Mouse (Mus musculus): ENCODE results near the gene Hoxb5. TPM values are rescaled to one million over a fixed set of nuclear protein-coding genes. Genes with fewer than 3 reads are reported as not detected.
A peak's percentile ranks its signal among the peaks of the same experiment; 100 is the strongest.

Gene Hoxb5
- total RNA-seq, 2 experiments from 2014 or later: not detected

DNA sequence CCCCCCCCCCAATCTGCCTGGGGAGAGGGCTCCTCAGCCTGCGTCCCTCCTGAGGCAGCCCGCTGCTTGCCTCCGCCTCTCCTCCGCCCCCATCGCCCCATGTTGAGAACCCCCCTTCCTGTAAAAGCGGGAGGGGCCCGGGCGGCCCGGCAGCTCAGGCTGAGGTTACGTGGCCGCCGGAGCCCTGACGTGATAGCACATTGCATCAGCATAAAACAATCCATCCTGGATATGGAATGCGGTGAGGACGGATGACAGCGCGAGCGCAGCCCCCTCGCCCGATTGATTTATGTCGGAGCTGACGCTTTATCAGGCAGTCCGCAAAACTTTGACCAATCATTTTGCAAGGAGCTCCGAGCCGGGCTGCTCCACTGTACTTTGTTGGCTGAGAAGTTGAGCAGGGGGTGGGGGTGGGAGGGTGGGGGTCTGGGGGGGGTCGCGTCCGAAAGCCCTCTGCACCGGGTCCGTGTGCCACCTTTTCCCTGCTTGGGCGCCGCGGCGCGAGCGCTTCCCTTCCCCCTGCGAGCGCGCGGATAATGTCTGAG lies 32.1 kb upstream of the Hoxb5 start, which contains the start of gene Hoxb9:
Gene Hoxb9 (plus strand): TSS at position 462 of the 545 bp plus-strand sequence.
- intact Hi-C loops (cut with DNase I): no loop called here
- no peak for DNase-seq (ENCODE audit: low spot score in 2 of 2)

DNA sequence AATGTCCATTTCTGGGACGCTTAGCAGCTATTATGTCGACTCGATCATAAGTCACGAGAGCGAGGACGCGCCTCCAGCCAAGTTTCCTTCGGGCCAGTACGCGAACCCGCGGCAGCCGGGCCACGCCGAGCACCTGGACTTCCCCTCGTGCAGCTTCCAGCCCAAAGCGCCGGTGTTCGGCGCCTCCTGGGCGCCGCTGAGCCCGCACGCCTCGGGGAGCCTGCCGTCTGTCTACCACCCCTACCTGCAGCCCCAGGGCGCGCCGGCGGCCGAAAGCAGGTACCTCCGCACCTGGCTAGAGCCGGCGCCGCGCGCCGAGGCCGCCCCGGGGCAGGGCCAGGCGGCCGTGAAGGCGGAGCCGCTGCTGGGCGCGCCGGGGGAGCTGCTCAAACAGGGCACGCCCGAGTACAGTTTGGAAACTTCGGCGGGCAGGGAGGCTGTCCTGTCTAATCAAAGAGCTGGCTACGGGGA lies 31.6 kb upstream of the Hoxb5 start:
- DNase-seq (ENCODE audit: low spot score in 2 of 2): no peak
- intact Hi-C loops (cut with DNase I): no loop called here

- intact Hi-C loops (cut with DNase I): no loop called here
- no peak for DNase-seq (ENCODE audit: low spot score in 2 of 2)
Observed at GRCm38 (mm10) chr11:96272024-96272921, 30.9 kb upstream of the Hoxb5 start.

GRCm38 (mm10) chr11:96274428-96274827 lies 28.7 kb upstream of the Hoxb5 start:
- DNase-seq (ENCODE audit: low spot score in 2 of 2): no peak
- intact Hi-C loops (cut with DNase I): no loop called here

- no peak for DNase-seq (ENCODE audit: low spot score in 2 of 2)
- intact Hi-C loops (cut with DNase I): loop anchor here (2.0 to 5.0 kb wide), 4 partner anchors 277 to 461 kb away; no protein-coding TSS in a partner anchor
Observed at GRCm38 (mm10) chr11:96275896-96276295, 27.2 kb upstream of the Hoxb5 start.

DNA sequence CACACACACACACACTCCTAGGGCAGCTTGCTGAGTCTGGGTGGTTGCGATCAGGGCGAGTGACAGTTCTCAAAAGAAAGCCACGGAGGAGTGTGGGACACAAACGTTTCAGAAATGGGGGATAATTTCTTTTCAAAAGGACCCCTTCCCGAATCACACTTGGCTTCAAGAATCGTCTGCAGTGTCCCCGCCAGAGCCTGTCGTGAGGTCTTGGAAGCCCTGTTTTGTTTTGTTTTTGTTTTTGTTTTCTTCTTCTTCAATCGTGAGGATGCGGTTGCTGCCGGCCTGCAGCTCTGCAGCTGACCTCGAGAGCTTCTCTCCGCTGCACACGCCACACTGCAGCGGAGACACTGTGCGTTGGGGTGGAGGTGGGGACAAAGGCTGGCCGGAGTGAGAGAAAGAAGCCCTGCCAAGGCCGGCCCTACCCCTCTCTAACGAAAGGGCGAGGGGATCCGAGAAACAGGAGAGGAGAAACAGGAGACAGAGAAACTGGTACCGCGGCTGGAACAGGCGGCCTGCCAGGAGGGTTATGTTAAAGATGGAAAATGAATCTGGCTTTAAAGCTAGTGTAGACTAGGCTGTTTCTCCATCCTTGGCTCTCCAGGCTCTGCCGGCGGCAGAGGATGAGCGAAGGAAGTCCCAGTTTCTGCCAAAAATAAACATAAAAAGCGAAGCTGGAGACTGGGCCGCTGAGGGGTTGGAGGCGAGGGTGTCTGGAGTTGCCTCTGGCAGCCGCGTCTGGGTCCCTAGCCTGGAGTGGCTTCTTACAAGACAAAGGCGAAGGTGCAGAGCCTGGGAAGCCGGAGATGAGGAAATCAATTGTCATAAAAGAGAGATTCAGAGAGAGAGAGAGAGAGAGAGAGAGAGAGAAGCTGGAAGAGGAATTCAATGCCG lies 25.7 kb upstream of the Hoxb5 start:
- intact Hi-C loops (cut with DNase I): loop anchor here (2.0 to 5.0 kb wide), 6 partner anchors 275 to 583 kb away; partner anchors contain the start of gene Snx11
- no peak for DNase-seq (ENCODE audit: low spot score in 2 of 2)

- intact Hi-C loops (cut with DNase I): loop anchor here (2.0 to 5.0 kb wide), 5 partner anchors 344 to 582 kb away; partner anchors contain the start of gene Snx11
- no peak for DNase-seq (ENCODE audit: low spot score in 2 of 2)
Observed at GRCm38 (mm10) chr11:96278324-96278723, 24.8 kb upstream of the Hoxb5 start.

DNA sequence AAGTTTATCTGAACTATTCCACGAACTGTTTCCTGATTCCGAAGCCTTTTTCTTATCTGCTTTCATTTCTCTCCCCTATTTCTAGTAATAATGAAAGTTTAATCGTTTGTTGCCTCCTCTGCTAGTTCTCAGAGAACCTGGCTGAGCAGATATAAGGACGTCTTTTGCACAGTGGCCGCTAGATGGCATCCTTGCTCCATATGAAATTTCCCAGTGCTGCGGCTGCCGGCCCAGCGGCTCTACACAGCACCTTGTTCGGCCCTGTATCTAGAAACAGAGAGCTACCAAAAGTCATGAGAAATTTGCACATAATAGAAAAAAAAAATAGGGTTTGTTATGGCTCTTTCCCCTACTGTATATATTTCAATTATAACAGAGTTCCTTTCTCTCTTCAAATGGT lies 24.4 kb upstream of the Hoxb5 start:
- peak; percentile 79 to 81 for DNase-seq (ENCODE audit: low spot score in 2 of 2)
- intact Hi-C loops (cut with DNase I): loop anchor here (2.0 to 5.0 kb wide), 5 partner anchors 344 to 582 kb away; partner anchors contain the start of gene Snx11

DNA sequence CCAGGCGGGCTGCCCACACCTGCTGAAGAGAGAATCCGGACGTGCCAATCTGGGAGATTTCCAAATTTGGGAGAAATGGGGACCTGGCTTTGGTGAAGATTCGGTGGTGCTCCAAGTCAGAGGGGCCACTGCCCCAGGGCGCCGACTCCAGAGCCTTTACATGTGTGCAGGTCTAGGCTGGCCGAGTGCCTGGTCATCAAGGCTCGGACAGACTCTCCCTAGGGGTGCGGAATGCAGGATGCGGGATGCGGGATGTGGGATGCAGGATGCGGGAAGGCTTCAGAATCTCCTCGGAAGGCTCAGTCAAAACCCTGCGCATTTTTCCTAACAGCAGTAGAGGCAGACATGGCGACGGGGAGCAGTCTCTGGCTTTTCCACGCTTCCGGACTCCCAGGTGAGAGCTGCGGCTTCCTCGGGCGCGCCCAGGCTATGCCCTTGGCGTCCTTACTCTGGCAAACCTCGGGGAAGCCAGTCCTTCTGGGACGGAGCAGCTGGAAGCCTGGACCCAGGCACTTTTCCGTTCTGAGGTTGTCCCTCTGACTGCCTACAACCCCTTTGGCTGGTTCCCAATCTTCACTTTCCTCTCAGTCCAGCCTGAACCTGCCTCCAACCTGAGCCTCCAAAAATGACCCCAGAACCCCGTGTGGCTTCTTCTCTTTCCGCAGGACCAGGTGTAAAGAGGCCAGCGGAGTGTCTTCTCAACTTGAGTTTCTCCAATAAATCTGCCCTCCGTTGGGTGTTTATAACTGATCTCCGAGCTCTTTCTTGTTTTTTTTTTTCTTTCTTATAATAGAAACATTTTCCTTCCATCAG lies 23.5 kb upstream of the Hoxb5 start:
- no peak for DNase-seq (ENCODE audit: low spot score in 2 of 2)
- intact Hi-C loops (cut with DNase I): loop anchor here (2.0 to 5.0 kb wide), 5 partner anchors 343 to 581 kb away; partner anchors contain the start of gene Snx11

DNA sequence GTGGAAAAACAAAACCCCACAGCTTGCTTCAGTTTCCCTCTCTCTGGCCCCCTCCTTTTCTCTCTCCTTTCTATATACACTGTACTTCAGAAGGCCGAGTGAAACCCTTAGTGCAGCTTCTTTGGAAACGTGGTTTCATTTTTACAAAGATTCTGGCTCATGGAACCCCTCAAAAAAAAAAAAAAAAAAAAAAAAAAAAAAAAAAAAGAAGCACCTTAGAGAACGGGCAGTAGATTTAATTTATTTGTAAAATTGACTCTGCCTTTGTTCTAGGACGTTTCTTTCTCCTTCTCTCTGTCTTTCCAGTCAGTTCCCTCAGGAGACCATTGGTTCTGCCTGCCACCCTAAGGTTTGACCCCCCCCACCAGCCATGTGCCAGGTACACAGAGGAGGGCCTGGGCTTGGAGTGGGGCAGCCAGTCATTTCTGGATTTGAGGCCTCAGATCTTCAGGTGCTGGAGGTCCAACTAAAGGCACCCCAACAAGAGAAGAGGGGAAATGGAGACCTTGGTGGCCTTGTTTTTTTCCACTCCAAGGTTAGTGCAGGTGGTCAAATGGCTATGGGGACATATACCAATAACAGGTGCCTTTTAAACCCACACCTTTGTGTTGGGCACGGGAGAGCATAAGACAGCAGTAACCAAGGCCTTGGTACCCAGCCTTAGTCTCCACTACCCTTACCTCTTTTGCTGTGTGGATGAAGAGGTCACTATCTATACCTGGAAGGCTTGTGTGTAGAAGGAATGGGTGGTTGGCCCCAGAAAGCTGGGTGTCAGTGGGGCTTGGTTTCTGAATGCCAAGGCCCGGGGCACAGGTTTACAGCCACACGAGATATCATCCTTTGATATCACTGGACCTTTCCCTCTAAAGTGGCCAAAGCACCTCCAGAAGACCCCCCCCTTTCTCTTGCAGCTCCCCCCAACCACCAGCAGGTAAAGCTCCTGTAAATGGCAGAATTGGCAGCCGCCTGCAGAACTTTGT lies 22.4 kb upstream of the Hoxb5 start:
- intact Hi-C loops (cut with DNase I): no loop called here
- no peak for DNase-seq (ENCODE audit: low spot score in 2 of 2)

GRCm38 (mm10) chr11:96281396-96281795 lies 21.7 kb upstream of the Hoxb5 start:
- no peak for DNase-seq (ENCODE audit: low spot score in 2 of 2)
- intact Hi-C loops (cut with DNase I): no loop called here

GRCm38 (mm10) chr11:96281855-96282570 lies 21.1 kb upstream of the Hoxb5 start, which contains the start of gene Hoxb8:
Hoxb8 (plus strand) TSS chr11:96281905.
- DNase-seq (ENCODE audit: low spot score in 2 of 2): no peak
- intact Hi-C loops (cut with DNase I): no loop called here

DNA sequence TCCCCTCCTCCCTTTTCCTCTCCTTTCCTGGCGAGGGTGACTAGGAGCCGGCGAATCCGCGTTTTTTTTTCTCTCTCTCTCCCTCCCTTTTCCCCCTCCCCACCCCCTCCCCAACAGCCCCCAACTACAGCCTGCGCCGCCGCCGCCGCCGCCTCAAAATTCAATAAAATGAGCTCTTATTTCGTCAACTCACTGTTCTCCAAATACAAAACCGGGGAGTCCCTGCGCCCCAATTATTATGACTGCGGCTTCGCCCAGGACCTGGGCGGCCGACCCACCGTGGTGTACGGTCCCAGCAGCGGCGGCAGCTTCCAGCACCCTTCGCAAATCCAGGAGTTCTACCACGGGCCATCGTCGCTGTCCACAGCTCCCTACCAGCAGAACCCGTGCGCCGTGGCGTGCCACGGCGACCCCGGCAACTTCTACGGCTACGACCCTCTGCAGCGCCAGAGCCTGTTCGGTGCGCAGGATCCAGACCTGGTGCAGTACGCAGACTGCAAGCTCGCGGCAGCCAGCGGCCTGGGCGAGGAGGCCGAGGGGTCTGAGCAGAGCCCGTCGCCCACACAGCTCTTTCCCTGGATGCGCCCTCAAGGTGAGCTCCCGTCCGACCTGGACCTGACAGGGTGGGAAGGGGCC lies 20.2 kb upstream of the Hoxb5 start:
- no peak for DNase-seq (ENCODE audit: low spot score in 2 of 2)
- intact Hi-C loops (cut with DNase I): no loop called here

DNA sequence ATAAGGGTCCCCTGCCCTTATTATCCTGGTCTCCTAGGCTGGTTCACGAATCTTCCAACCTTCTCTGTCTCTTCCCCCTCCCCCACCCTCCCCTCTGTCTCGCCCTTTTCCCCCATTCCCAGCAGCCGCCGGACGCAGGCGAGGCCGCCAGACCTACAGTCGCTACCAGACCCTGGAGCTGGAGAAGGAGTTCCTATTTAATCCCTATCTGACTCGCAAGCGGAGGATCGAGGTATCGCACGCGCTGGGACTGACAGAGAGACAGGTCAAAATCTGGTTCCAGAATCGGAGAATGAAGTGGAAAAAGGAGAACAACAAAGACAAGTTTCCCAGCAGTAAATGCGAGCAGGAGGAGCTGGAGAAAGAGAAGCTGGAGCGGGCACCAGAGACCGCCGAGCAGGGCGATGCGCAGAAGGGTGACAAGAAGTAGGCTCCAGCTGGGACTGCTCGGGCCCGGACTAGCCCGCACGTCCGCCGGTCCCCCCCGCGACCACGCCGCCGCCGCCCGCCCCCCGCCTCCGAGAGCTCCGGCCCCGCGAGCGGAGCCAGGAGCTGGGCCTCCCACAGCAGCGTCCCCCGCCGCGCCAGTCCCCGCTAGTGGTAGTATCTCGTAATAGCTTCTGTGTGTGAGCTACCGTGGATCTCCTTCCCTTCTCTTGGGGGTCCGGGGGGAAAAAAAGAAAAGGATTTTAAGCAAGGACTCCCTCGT lies 18.9 kb upstream of the Hoxb5 start:
- no peak for DNase-seq (ENCODE audit: low spot score in 2 of 2)
- intact Hi-C loops (cut with DNase I): no loop called here

- no peak for DNase-seq (ENCODE audit: low spot score in 2 of 2)
- intact Hi-C loops (cut with DNase I): no loop called here
Observed at GRCm38 (mm10) chr11:96284774-96285734, 18.1 kb upstream of the Hoxb5 start.
